Mouse (Mus musculus) bone marrow, adult 2 months (tissue): ENCODE measurements around the gene Slc23a2. TPM values are rescaled to one million over a fixed set of nuclear protein-coding genes. Genes with fewer than 3 reads are reported as not detected.

Source experiments
- H3K27ac ChIP-seq: fragments of 200-500 bp; 2 replicates; pipeline ENCODE4 v1.5.1; 2012; ENCODE audit warnings: low read depth, mild to moderate bottlenecking, control low read depth, inconsistent platforms, low read length; ENCODE audit not compliant: control insufficient read depth, poor library complexity, insufficient read depth
- H3K4me1 ChIP-seq: fragments of 200-500 bp; 2 replicates; pipeline ENCODE4 v1.6.1; 2011; ENCODE audit warnings: low read length; ENCODE audit not compliant: control insufficient read depth, insufficient read depth
- H3K4me3 ChIP-seq: fragments of 200-500 bp; replicated peaks from 2 replicates; pipeline ENCODE3; 2011; ENCODE audit warnings: mild to moderate bottlenecking, low read depth, low read length, control low read depth; ENCODE audit not compliant: control insufficient read depth
- CTCF ChIP-seq: fragments of 200-500 bp; IDR thresholded peaks from 2 replicates; pipeline ENCODE4 v1.5.1; 2011; ENCODE audit warnings: low read length, control low read depth; ENCODE audit not compliant: control insufficient read depth, insufficient read depth
- POLR2A ChIP-seq: fragments of 200-500 bp; IDR thresholded peaks from 2 replicates; pipeline ENCODE4 v1.6.1; 2011; ENCODE audit warnings: low read depth, mild to moderate bottlenecking, control low read depth, low read length, borderline replicate concordance; ENCODE audit not compliant: control insufficient read depth
- WGBS: fragments of 180-500 bp; shearing (Covaris S2); methylation state at CpG from one replicate; pipeline ENCODE4 v1.1.7; 2018; 5-methylcytosine and 5-hydroxymethylcytosine counted together
- polyA plus RNA-seq: library from polyadenylated mRNA; stranded (reverse); fragments of >200 nt; gene quantifications from 2 replicates; pipeline ENCODE4 v1.2.4, GENCODE M21; 2011; ENCODE audit warnings: low replicate concordance; ENCODE audit not compliant: missing spikeins, insufficient read depth, insufficient read length

The Slc23a2 gene
- polyA plus RNA-seq, 1 experiment, result 12.2 TPM

DNA sequence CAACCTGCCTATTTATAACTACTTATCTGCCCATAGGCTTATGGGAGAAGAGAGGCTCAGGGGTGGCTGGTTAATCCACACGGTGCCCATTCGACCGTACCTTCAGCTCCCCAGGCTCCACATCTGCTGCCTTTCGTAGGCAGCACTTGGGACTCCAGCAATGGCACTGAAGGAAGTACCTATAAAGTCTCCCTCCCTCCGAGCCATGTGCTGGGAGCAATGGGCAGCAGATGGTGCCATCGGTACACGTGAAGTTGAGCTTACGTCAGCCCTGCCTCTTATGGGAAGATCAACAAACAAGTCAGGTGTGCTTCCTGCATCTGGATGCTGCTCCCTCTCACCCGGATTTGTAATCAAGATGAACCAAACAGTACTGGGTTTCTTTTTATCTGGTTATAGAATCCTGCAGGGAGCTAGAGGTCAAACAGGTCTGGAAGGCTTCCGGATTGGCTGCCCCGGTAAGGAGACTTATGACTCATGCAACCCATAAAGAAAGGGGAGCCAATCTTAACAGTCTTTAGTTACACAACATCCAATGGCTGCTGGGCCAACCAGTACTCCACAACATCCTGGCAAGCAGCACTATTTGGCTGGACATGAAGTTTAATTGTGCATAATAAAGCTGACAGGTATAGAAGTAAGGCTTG lies 80.6 kb downstream of the Slc23a2 start:
- 68% methylated on average over 11 of the region's 11 CpGs for WGBS
- no peaks in the 10 kb centered on the region for H3K4me1 ChIP-seq
- no peak overlapping the region for H3K4me3 ChIP-seq
- no peak overlapping the region for H3K27ac ChIP-seq
- TF ChIP-seq POLR2A, result no peak
- TF ChIP-seq CTCF, result peak; percentile 62

DNA sequence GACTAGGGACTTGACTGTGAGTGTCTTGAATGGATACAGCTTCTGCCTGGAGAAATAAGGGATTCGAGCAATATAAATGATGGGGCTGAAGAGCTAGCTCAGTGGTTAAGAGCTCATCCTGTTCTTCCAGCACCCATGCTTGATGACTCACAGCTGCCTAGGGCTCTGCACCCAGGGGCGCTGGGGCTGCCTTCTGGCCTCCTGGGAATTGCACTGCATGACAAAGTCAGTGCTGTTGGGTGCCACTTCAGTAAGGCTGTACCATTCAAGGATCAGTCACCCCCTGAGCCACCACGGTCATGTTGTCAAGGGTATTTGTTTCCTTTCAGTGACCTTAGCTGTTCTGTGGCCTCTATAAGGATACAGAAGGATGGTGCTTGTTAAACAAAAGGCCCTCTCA lies 81.1 kb downstream of the Slc23a2 start:
- TF ChIP-seq POLR2A, result no peak
- no peak for TF ChIP-seq CTCF
- H3K4me1 ChIP-seq, result no peaks in the 10 kb centered on the region
- H3K27ac ChIP-seq, result no peak overlapping the region
- no peak overlapping the region for H3K4me3 ChIP-seq
- WGBS, result 75% methylated on average over 3 of the region's 3 CpGs

DNA sequence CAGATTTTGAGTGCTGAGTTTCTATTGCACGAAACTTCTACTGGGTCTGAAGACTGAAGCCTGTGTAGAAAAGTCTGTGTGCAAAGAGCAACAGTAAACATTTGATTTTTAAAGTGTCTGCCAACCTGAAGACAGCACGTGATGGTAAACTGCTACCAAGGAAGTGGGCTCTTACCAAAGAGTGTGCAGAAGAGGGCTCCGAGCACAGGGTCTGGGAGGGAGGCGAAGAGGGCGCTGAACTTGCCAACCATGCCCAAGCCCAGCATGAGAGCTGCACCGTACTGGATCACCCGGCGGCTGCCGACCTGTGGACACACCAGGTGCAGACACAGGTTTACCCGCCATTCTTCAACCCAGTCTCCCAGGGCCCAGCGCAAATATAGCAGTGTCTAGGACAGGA lies 83.0 kb downstream of the Slc23a2 start:
- WGBS, result 84% methylated on average over 11 of the region's 11 CpGs
- no peak overlapping the region for H3K4me3 ChIP-seq
- TF ChIP-seq POLR2A (no peak), CTCF (no peak)

DNA sequence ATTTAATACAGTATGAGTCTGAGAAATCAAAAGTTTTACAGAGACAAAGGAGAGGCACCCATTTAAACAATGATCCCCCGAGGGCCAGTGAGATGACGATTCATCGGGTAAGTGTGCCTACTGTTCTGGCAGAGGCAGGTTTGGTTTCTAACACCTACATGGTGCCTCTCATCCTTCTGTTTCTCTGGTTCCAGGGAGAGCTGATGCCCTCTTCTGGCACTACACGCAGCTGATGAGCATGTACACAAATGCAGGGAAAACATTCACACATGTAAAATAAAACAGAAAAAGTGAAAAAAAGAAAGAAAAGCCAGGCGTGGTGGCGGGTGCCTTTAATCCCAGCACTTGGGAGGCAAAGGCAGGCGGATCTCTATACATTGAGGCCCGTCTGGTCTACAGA lies 85.0 kb downstream of the Slc23a2 start:
- TF ChIP-seq CTCF (peak; percentile 42), POLR2A (no peak)
- H3K4me1 ChIP-seq, result no peaks in the 10 kb centered on the region
- WGBS, result 73% methylated on average over 8 of the region's 8 CpGs

More for the DNA sequence above, 83.0 kb downstream of the Slc23a2 start:
- H3K27ac ChIP-seq, result no peak overlapping the region
- no peaks in the 10 kb centered on the region for H3K4me1 ChIP-seq

DNA sequence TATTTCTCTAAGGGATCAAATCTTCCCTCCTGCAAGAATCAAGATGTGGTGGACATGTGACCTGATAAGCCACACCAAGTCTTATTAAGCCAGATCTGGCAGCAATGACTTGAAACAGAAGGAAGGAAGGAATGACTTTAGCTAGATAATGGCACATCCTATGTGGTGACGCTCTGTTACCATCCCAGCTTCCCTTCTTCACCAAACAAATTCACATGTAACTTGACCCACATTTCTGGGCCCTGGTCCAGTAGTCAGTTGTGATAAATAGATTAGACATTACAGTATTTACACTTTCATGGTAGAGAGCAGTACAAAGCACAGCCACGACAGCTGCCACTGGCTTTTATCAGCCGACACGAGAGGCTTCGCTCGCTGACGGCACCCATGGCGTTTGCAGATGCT lies 89.6 kb downstream of the Slc23a2 start:
- Histone ChIP-seq H3K4me3 (no peak overlapping the region), H3K27ac (no peak overlapping the region), H3K4me1 (no peaks in the 10 kb centered on the region; the same call in 1 of the 2 replicates)
- 48% methylated on average over 8 of the region's 8 CpGs for WGBS
- TF ChIP-seq POLR2A (no peak), CTCF (no peak)

More for the DNA sequence above, 85.0 kb downstream of the Slc23a2 start:
- Histone ChIP-seq H3K27ac (no peak overlapping the region), H3K4me3 (no peak overlapping the region)

DNA sequence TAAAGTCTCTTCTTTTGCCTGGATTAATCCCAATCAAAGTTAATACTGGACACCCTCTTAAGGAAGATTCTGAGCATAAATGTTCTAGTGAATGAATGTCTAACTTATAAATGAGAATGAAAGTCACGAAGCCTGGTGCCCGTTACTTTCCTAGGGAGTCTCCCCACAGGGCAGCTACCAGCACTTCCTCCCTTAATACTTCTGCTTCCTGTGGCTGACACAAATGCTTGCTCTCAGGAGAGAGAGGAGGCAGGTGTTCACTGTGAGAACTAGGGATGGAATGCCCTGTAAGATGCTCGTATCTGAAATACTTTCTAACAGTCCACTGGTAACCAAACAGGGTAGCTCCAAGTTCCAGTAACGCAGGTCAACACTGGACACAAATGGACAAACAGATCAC lies 91.1 kb downstream of the Slc23a2 start:
- H3K4me1 ChIP-seq, result no peaks in the 10 kb centered on the region; the same call in 1 of the 2 replicates
- TF ChIP-seq POLR2A, result no peak
- TF ChIP-seq CTCF, result no peak
- H3K27ac ChIP-seq, result no peak overlapping the region
- H3K4me3 ChIP-seq, result no peak overlapping the region
- WGBS, result 25% methylated on average over 4 of the region's 4 CpGs

DNA sequence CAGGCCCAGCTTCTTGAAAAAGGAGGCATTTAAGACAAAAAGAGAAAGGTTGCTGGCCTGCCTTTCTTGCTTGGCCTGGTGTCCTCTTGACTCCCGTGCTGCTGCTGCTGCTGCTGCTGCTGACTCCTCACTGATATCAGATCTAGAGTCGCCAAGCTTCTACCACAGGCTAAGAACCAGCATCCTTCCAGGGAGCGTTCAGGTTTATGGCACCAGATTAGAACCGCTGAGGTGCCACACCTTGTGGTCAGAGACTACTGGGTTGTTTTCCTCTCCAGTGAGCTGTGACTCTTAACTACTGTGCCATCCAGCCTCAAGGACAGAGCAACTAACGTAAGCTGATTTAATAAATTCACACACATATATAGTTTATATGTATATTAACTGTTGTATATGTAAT lies 93.1 kb downstream of the Slc23a2 start:
- Histone ChIP-seq H3K4me1 (no peaks in the 10 kb centered on the region; the same call in 1 of the 2 replicates), H3K4me3 (no peak overlapping the region), H3K27ac (no peak overlapping the region)
- TF ChIP-seq POLR2A (no peak), CTCF (no peak)
- WGBS, result 33% methylated on average over 5 of the region's 5 CpGs

DNA sequence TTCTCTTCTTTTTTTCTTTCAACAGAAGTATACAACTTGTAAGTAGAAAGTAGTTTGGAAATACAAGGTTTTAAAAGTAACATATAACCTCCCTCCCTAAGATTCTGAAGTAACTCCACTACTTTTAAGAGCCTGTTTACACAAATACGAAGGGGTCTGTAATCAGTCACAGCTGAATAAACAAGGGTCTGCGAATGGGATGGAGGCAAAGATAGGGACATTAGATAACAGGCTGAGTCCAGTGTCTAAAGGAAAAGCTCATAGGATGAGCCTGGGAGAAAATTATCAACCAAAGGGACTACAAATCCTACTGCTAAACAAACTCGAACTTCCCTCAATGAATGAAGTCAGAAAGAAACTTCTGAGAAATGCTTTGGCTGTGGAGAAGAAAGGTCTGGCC lies 95.0 kb downstream of the Slc23a2 start:
- WGBS, result 70% methylated on average over 3 of the region's 3 CpGs
- H3K4me1 ChIP-seq, result no peaks in the 10 kb centered on the region; the same call in 1 of the 2 replicates
- TF ChIP-seq CTCF, result no peak
- no peak for TF ChIP-seq POLR2A
- H3K27ac ChIP-seq, result no peak overlapping the region
- no peak overlapping the region for H3K4me3 ChIP-seq

DNA sequence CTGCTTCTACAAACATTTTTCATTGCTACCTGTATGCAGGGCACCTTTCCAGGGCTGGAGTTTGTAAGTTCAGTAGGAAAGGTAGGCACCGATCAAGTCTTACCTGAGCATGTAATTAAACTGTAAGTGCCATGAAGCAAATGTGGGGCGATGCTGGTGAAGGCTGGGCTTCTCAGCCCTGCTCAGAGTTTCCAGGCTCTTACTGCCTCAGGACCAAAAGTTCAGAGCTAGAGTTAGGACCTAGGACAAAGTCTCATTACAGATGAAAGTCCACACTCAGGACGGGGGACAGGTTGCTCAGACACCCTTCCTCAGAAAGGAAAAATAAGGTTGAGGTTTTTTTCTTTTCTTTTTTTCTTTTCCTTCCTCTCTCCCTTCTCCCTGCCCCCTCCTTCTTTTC lies 95.4 kb downstream of the Slc23a2 start:
- 82% methylated on average over 3 of the region's 3 CpGs for WGBS
- TF ChIP-seq CTCF (no peak), POLR2A (no peak)
- Histone ChIP-seq H3K27ac (no peak overlapping the region), H3K4me3 (no peak overlapping the region), H3K4me1 (no peaks in the 10 kb centered on the region; the same call in 1 of the 2 replicates)

DNA sequence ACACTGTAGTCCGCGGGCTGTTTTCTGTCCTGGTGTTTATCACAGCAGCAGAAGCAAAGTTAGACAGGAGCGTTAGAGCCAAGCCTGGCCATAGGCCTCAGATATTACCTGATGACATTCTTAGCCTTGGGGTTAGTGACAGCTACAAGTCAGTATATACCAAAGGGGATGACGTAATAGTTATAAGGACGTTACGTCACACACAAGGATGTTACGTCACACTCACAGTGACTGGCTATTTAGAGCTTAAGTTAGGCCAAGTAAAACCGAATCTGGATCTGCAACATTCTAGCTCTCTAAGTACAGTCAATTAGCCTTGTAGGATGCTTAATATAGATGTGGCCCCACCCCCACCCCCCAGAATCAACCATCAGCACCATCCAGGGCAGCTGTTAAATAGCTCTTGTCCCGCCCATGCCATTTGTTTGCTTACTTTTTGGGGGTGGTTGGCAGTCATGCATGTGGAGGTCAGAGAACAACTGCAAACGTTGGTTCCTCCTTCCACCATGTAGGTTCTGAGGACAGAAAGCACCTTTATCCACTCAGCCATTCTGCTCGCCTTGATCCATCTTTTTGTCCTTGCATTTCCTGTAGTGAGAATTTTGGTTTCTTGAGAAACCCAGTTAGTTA lies 96.7 kb downstream of the Slc23a2 start:
- Histone ChIP-seq H3K27ac (no peak overlapping the region), H3K4me3 (no peak overlapping the region), H3K4me1 (no peaks in the 10 kb centered on the region)
- WGBS, result 61% methylated on average over 11 of the region's 11 CpGs
- TF ChIP-seq POLR2A (no peak), CTCF (no peak)
